Mouse (Mus musculus) olfactory bulb, adult 2 months (tissue): ENCODE measurements around the gene Pdp2. TPM values are rescaled to one million over a fixed set of nuclear protein-coding genes. Genes with fewer than 3 reads are reported as not detected.
"Not testable (repeated sequence)": the region's sequence is repeated elsewhere in the genome, so short reads cannot be mapped to it uniquely, and the experiment has no call there.

ENCODE experiments used
- H3K27ac ChIP-seq: fragments of 200-500 bp; 2 replicates; pipeline ENCODE4 v1.5.1; 2012; ENCODE audit warnings: low read depth, low read length; ENCODE audit not compliant: insufficient read depth
- H3K4me1 ChIP-seq: fragments of 200-500 bp; 2 replicates; pipeline ENCODE4 v1.6.1; 2012; ENCODE audit warnings: low read length; ENCODE audit not compliant: control insufficient read depth, insufficient read depth
- H3K4me3 ChIP-seq: fragments of 200-500 bp; 2 replicates; pipeline ENCODE4 v1.5.1; 2012; ENCODE audit warnings: mild to moderate bottlenecking, low read depth, low read length, moderate library complexity; ENCODE audit not compliant: insufficient read depth
- CTCF ChIP-seq: fragments of 200-500 bp; IDR thresholded peaks from 2 replicates; pipeline ENCODE4 v1.5.1; 2012; ENCODE audit warnings: low read depth, mild to moderate bottlenecking, low read length, moderate library complexity; ENCODE audit not compliant: insufficient read depth
- POLR2A ChIP-seq: fragments of 200-500 bp; IDR thresholded peaks from 2 replicates; pipeline ENCODE4 v1.6.1; 2012; ENCODE audit warnings: mild to moderate bottlenecking, low read depth, low read length, moderate library complexity; ENCODE audit not compliant: insufficient read depth
- WGBS: fragments of 180-500 bp; shearing (Covaris S2); methylation state at CpG from one replicate; pipeline ENCODE4 v1.1.7; 2018; 5-methylcytosine and 5-hydroxymethylcytosine counted together
- polyA plus RNA-seq: library from polyadenylated mRNA; stranded (reverse); fragments of >200 nt; gene quantifications from 2 replicates; pipeline ENCODE4 v1.2.4, GENCODE M21; 2012; ENCODE audit warnings: low replicate concordance; ENCODE audit not compliant: missing spikeins, insufficient read depth, insufficient read length

Pdp2 gene
- polyA plus RNA-seq, 1 experiment: not detected

- H3K4me3 ChIP-seq: no peak overlapping the region
- no peak overlapping the region for H3K27ac ChIP-seq
- H3K4me1 ChIP-seq: no peaks in the 10 kb centered on the region
- no peak for TF ChIP-seq CTCF
- no peak for TF ChIP-seq POLR2A
- WGBS: 60% methylated on average over 1 of the region's 1 CpGs
Observed at GRCm38 (mm10) chr8:104569559-104569958, 21.7 kb upstream of the Pdp2 start.

- 4% methylated on average over 26 of the region's 26 CpGs for WGBS
- TF ChIP-seq POLR2A: no peak
- peak; percentile 70 for TF ChIP-seq CTCF
- peak overlapping the region; percentile 55 for H3K4me3 ChIP-seq
- H3K27ac ChIP-seq: no peak overlapping the region
- H3K4me1 ChIP-seq: no peaks in the 10 kb centered on the region
Observed at GRCm38 (mm10) chr8:104570436-104571343, 20.6 kb upstream of the Pdp2 start.

GRCm38 (mm10) chr8:104576820-104577219 lies 14.4 kb upstream of the Pdp2 start:
- no peak for TF ChIP-seq POLR2A
- TF ChIP-seq CTCF: no peak
- Histone ChIP-seq H3K27ac (no peak overlapping the region), H3K4me1 (no peaks in the 10 kb centered on the region), H3K4me3 (no peak overlapping the region)
- WGBS: 91% methylated on average over 3 of the region's 3 CpGs

GRCm38 (mm10) chr8:104577606-104578005 lies 13.6 kb upstream of the Pdp2 start:
- not testable (repeated sequence) for H3K4me1 ChIP-seq, H3K4me3 ChIP-seq, H3K27ac ChIP-seq
- 80% methylated on average over 17 of the region's 17 CpGs for WGBS

- no peak overlapping the region for H3K27ac ChIP-seq
- 58% methylated on average over 1 of the region's 1 CpGs for WGBS
- no peak overlapping the region for H3K4me3 ChIP-seq
- no peaks in the 10 kb centered on the region for H3K4me1 ChIP-seq
- TF ChIP-seq POLR2A (no peak), CTCF (no peak)
Observed at GRCm38 (mm10) chr8:104584522-104584921, 6.7 kb upstream of the Pdp2 start.

- no peak for TF ChIP-seq CTCF
- TF ChIP-seq POLR2A: no peak
- peaks cover 4% of the 10 kb centered on the region for H3K4me1 ChIP-seq
- H3K4me3 ChIP-seq: no peak overlapping the region
- no peak overlapping the region for H3K27ac ChIP-seq
- whole genome bisulfite sequencing: 98% methylated on average over 3 of the region's 3 CpGs
Observed at GRCm38 (mm10) chr8:104590284-104590683, 967 bp upstream of the Pdp2 start.

- Histone ChIP-seq H3K4me3 (peak overlapping the region; percentile 73), H3K27ac (peak overlapping the region; percentile 60), H3K4me1 (peaks cover 4% of the 10 kb centered on the region)
- no peak for TF ChIP-seq CTCF
- TF ChIP-seq POLR2A: no peak
- 4% methylated on average over 9 of the region's 9 CpGs for WGBS
Observed at GRCm38 (mm10) chr8:104591856-104592255, 605 bp downstream of the Pdp2 start.

GRCm38 (mm10) chr8:104592566-104592965 lies 1.3 kb downstream of the Pdp2 start:
- Histone ChIP-seq H3K4me3 (no peak overlapping the region), H3K4me1 (peaks cover 4% of the 10 kb centered on the region), H3K27ac (no peak overlapping the region)
- WGBS: 79% methylated on average over 6 of the region's 6 CpGs
- TF ChIP-seq CTCF: no peak
- TF ChIP-seq POLR2A: no peak

GRCm38 (mm10) chr8:104593536-104594325 lies 2.5 kb downstream of the Pdp2 start:
- WGBS: 96% methylated on average over 31 of the region's 31 CpGs
- H3K27ac ChIP-seq: no peak overlapping the region
- TF ChIP-seq POLR2A (no peak), CTCF (no peak)
- no peak overlapping the region for H3K4me3 ChIP-seq
- H3K4me1 ChIP-seq: peaks cover 4% of the 10 kb centered on the region
